ENCODE assay signal across 7 mouse cellular contexts in genomic region chr12:95694991-95695833, GRCm38 (mm10). TPM values are rescaled to one million over a fixed set of nuclear protein-coding genes. Genes with fewer than 3 reads are reported as not detected.
DNase-seq lines count a peak whose midpoint lies in the region; ATAC-seq and TF ChIP-seq lines count a peak whose summit lies in the region.

No protein-coding gene starts in this region.

- no peaks in the 10 kb centered on the region for H3K9me3 ChIP-seq in embryonic facial prominence, embryonic 10.5 days
- H3K9me3 ChIP-seq in intestine, postnatal 0 days (ENCODE audit: control insufficient read depth), result no peaks in the 10 kb centered on the region

- peak; percentile 55 for TF ChIP-seq CTCF in intestine, postnatal 0 days (IDR thresholded peaks at IDR 0.05; ENCODE audit: low read depth)

- peak; percentile 50 for ATAC-seq in intestine, postnatal 0 days

- intact Hi-C loops in left cerebral cortex, postnatal 36 days (cut with DNase I), result loop anchor here (5.0 to 10.0 kb wide), 2 partner anchors 1437 to 1520 kb away; no protein-coding TSS in a partner anchor

- no peaks in the 10 kb centered on the region for H3K36me3 ChIP-seq in embryonic facial prominence, embryonic 10.5 days (replicated peaks)
- H3K36me3 ChIP-seq in intestine, postnatal 0 days (ENCODE audit: control insufficient read depth, insufficient read depth), result no peaks in the 10 kb centered on the region

- peaks cover 65% of the 10 kb centered on the region for H3K4me1 ChIP-seq in embryonic facial prominence, embryonic 10.5 days
- 0 out of 2 replicates have a peak, but pooled peaks cover 5% of the 10 kb centered on the region for H3K4me1 ChIP-seq in intestine, postnatal 0 days (replicated peaks; ENCODE audit: control insufficient read depth, insufficient read depth, low read length)

- peak overlapping the region; percentile 95 for H3K27ac ChIP-seq in embryonic facial prominence, embryonic 10.5 days (replicated peaks)
- peak overlapping the region; percentile 21; the same call in 1 of the 2 replicates for H3K27ac ChIP-seq in intestine, postnatal 0 days (ENCODE audit: low read depth, low read length)

- under 1% methylated on average over 68 of the region's 68 CpGs for WGBS in embryonic facial prominence, embryonic 10.5 days
- under 1% methylated on average over 68 of the region's 68 CpGs for WGBS in intestine, postnatal 0 days

- peak; percentile 78 for DNase-seq in adrenal gland, postnatal 10 days
- DNase-seq in embryonic facial prominence, embryonic 10.5 days (ENCODE audit: low spot score), result peak; percentile 93
- DNase-seq in heart, adult 11 months, result peak; percentile 99
- peak; percentile 80 to 83 for DNase-seq in left cerebral cortex, postnatal 36 days (ENCODE audit: low spot score in 2 of 2)
- DNase-seq in mesoderm, embryonic 11.5 days (ENCODE audit: low read depth, low spot score), result peak; percentile 92
- DNase-seq in skeletal muscle tissue, adult 2 months (ENCODE audit: low read depth, low spot score), result peak; percentile 60

- peak overlapping the region; percentile 45 for H3K9ac ChIP-seq in intestine, postnatal 0 days (ENCODE audit: low read depth, low read length)

- H3K27me3 ChIP-seq in embryonic facial prominence, embryonic 10.5 days (replicated peaks; ENCODE audit: low read depth, poor library complexity, severe bottlenecking), result peaks cover 36% of the 10 kb centered on the region
- H3K27me3 ChIP-seq in intestine, postnatal 0 days (replicated peaks; ENCODE audit: control insufficient read depth, insufficient read depth, low read length), result peaks cover 44% of the 10 kb centered on the region

- H3K4me2 ChIP-seq in intestine, postnatal 0 days (replicated peaks; ENCODE audit: low read depth), result peak overlapping the region; percentile 94

- peak overlapping the region; percentile 85 for H3K4me3 ChIP-seq in embryonic facial prominence, embryonic 10.5 days
- peak overlapping the region; percentile 71 for H3K4me3 ChIP-seq in intestine, postnatal 0 days (ENCODE audit: low read depth, low read length)

RNA-seq across cellular contexts. Expression of gene Flrt2, which starts 3.2 kb away (rescaled TPM):
- 10 to 100 TPM; 14.7 to 17.5 TPM for total RNA-seq in adrenal gland, postnatal 10 days (2021)
- 28.5 and 35.2 TPM in 2 replicates for polyA plus RNA-seq in embryonic facial prominence, embryonic 10.5 days (2016; fragmentation: Nextera tagmentation; extraction: Ambion mirVana)
- 2.8 and 3.5 TPM in 2 replicates for polyA plus RNA-seq in intestine, postnatal 0 days (2015; fragmentation: Nextera tagmentation; extraction: Ambion mirVana)
- total RNA-seq in left cerebral cortex, postnatal 36 days (2021), result 10 to 100 TPM; 72.7 to 72.8 TPM

Comparison
In these comparisons a context has a peak if more than half of its experiments do, and no peak if none do; other contexts are left out.
1. Peak in every context shown above with its lines: DNase-seq, ATAC-seq, H3K4me3 ChIP-seq and H3K27ac ChIP-seq.